34 mouse cellular contexts compared by ENCODE assay signal in genomic region chr10:126483479-126483878, GRCm38 (mm10).
"Had no signal": no experiment of that assay in that cellular context is flagged by ENCODE, and none has a peak within 500 bp of the region (broad histone marks: within the 10 kb centered on the region; RNA-seq: fewer than 3 reads in every experiment).

No protein-coding gene starts in this region.

- H3K4me1 ChIP-seq: heart, embryonic 10.5 days; heart, embryonic 12.5 days; heart, embryonic 13.5 days; heart, embryonic 15.5 days; hindbrain, embryonic 10.5 days; hindbrain, embryonic 12.5 days; hindbrain, embryonic 13.5 days; hindbrain, embryonic 15.5 days; intestine, embryonic 15.5 days; kidney, embryonic 15.5 days had no signal

- DNase-seq: heart, postnatal 10 days; heart, postnatal 14 days; heart, postnatal 36 days; heart, postnatal 4 days; kidney, adult 11 months; kidney, adult 18-20 months; kidney, adult 2 months; kidney, adult 8-10 months; kidney, adult 9 months; kidney, postnatal 10 days; kidney, postnatal 14 days; kidney, postnatal 25 days; kidney, postnatal 36 days; kidney, postnatal 4 days; layer of hippocampus, adult 9-11 months; layer of hippocampus, postnatal 36 days had no signal

- ATAC-seq: hindbrain, embryonic 16.5 days; hindbrain, postnatal 0 days; inflammation-experienced regulatory T-cells, adult 6 months; intestine, embryonic 15.5 days; intestine, embryonic 16.5 days; intestine, postnatal 0 days had no signal

- H3K27ac ChIP-seq: heart, embryonic 10.5 days; heart, embryonic 13.5 days; heart, embryonic 15.5 days; hindbrain, embryonic 10.5 days; hindbrain, embryonic 12.5 days; hindbrain, embryonic 13.5 days; hindbrain, embryonic 14.5 days; hindbrain, embryonic 15.5 days; hindbrain, postnatal 0 days; intestine, embryonic 15.5 days; kidney, embryonic 15.5 days; kidney, postnatal 0 days; layer of hippocampus, adult 2 months had no signal

- H3K4me3 ChIP-seq: heart, embryonic 10.5 days; heart, embryonic 12.5 days; heart, embryonic 13.5 days; heart, embryonic 15.5 days; hindbrain, embryonic 10.5 days; hindbrain, embryonic 12.5 days; hindbrain, embryonic 13.5 days; hindbrain, embryonic 15.5 days; intestine, embryonic 15.5 days; kidney, embryonic 15.5 days; layer of hippocampus, adult 2 months had no signal
